Mouse (Mus musculus) cerebellum, adult 11-12 months (tissue): ENCODE measurements around the gene Fem1b.

Experiments used
- DNase-seq: peaks from one replicate; pipeline ENCODE4 v3.0.0; 2022

Gene Fem1b

DNA sequence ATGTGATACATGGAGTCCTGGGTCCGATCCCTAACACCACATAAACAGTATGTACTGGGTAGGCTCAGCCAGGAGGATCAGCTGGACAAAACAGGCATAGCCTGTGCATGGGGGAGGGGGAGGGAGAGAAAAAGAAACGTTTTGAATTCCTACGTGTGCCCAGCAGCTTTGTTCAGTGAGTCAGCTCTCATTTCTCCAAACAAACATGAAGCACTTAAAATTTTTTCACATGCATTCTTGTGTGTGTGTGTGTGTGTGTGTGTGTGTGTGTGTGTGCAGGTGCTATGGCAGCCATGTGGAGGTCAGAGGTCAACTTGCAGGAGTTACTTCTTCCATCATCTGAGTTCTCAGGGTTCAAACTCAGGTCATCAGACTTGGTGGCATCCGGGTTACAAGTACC, 36.3 kb downstream of the Fem1b start:
- DNase-seq: no peak

- DNase-seq: no peak
These were observed 39.0 kb downstream of the Fem1b start for GRCm38 (mm10) chr9:62772746-62773145.

GRCm38 (mm10) chr9:62768361-62768760, 43.4 kb downstream of the Fem1b start:
- no peak for DNase-seq

DNA sequence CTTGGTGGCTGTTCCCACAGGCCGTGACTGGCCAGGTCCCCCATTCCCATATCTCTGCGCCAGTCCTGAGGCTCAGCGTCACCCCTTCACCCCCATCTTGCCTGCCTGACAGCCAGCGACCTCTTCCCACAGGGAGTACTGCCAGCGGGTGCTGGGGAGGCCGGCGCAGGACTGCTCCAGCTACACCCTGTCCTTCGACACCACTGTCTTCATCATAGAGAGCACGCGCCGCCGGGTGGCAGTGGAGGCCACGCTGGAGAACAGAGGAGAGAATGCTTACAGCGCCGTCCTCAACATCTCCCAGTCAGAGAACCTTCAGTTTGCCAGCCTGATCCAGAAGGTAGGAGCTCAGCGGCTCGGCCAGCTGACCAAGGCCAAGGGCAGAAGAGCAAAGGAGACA, 44.3 kb downstream of the Fem1b start:
- DNase-seq: no peak

GRCm38 (mm10) chr9:62765346-62765745, 46.4 kb downstream of the Fem1b start:
- DNase-seq: no peak

GRCm38 (mm10) chr9:62763478-62763877, 48.3 kb downstream of the Fem1b start:
- no peak for DNase-seq

DNA sequence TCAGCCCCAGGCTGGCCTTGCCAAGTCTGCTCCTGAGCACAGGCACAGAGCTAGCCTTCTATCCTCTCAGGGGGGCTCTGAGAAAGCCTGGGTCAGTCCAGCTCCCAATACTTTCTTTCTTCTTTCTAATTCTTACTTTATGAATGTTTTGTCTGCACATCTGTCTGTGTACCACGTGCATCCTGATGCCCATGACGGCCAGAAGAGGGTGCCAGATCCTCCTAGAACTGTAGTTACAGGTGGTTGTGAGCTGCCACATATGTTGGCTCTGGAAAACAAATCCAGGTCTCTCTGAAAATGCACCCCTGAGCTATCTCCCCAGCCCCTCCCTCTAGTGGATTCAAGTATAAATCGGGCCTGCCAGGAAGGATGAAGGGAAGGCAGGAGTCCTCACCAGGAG, 52.1 kb downstream of the Fem1b start:
- no peak for DNase-seq

DNA sequence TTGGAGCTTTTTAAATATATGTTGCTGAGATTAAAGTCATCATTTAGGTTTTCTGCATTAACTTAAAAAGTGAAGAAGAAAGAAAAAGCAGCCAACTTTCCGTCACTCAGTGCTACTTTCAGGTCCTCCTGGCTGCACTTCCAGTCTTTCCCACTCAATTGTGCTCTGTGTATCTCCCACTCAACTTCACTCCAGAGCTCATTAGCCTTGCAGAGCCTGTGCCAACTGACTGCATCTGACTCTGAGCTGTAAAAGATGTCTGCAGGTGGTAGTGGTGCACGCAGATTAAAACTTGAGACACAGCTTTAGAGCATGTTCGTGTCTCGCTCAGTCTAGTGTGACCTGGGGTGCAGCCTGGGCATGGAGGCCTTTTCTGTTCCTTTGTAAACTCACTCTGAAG, 53.4 kb downstream of the Fem1b start:
- DNase-seq: no peak

DNA sequence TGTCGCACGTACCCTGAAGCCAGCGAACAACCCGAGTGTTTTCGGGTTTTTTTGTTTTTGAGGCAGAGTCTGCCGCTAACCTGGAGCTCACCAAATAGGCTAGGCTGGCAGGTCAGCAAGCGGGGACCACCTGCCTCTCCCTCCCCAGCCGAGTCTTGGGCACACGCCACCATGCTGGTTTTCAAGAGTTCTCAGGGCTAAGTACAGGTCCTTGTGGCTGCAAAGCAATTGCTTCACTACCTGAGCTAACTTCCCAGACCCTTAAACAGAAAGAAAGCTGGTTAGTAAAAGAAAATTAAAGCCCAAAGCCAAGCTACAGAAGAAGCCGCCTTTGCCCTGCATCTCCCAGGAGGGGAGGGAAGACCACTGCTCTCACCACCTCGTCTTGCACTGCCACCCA, 61.4 kb downstream of the Fem1b start:
- DNase-seq: no peak

DNA sequence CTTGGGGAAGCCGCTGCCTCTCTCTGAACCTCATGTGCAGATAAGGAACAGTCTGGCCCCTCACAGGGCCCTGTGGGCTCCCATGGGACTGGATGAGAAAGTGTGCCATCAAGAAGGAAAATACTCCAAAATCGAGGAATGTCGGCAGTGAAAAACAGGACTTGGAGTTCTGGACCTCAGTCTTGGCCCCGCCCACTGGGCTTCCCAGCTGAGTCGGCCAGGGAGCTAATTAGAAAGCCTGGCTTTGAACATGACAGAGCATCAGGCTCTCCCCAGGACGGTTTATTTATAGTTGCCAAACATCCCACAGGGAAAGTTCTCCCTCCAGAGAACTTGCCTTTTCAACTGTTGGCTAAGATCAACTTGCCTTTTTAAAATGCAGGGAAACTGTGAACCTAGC, 62.1 kb downstream of the Fem1b start:
- DNase-seq: no peak

DNA sequence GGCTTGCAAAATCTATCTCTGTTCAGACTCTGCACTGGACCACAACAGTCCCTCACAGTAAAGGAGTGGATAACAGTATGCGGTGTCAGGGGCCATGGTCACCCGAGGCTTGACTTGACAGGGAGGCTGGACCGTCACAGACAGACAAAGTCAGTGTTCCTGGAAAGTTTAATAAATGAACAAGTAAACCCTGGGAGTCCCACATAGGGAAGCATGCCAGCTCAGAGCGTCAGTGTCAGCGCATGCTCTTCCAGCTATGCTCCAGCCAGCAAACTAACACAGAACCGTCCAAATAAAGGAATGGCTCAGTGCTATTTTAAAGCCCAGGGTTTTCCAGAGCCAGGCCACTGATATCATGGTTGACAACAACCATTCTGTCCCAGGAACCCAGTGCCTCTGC, 65.1 kb downstream of the Fem1b start:
- no peak for DNase-seq

DNA sequence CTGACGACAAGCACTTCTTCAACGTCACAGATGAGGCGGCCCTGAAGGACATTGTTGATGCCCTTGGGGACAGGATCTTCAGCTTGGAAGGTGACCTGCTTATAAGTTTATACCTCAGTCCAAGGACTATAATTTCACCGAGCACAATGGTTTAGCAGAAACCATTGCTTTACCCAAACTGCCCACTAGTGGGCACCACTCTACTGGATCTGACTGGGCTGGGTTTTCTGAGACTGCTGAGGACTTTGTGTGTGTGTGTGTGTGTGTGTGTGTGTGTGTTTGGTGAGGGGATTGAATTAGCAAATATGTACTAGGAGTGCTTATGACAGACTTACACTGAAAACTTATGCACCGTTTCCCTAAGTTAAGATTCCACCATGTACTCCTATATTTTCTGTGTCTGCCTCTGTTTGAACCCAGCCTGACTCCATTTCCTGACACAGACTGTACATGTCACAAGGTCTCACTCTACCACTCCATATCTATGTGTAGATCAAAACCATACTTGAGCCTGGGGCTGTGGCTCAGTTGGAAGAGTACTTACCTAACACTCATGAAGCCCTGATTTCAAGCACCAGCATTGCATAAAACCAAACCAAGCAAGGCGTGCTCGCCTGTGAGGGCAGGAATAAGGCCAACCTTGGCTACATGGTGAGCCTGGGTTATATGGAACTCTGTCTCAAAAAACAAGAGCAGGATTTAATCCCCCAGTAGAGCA, 67.0 kb downstream of the Fem1b start:
- DNase-seq: no peak
